Mouse (Mus musculus): ENCODE results near the gene Taco1.

GRCm38 (mm10) chr11:106045780-106046179 lies 20.1 kb upstream of the Taco1 start:
- TF ChIP-seq CTCF (conservative IDR thresholded peaks at IDR 0.05; ENCODE audit: low read length) (no peak), POU5F1 (IDR thresholded peaks at IDR 0.05; ENCODE audit: borderline replicate concordance, low read length) (no peak), NANOG (IDR thresholded peaks at IDR 0.05; ENCODE audit: borderline replicate concordance, low read length) (no peak)
